Mouse (Mus musculus) frontal cortex, postnatal 36 days (tissue): ENCODE measurements around the gene Ccnl2.

Experiments
- DNase-seq, 2 experiments: peaks; one replicate each; pipeline ENCODE4 v3.0.0; 2022; ENCODE audit warnings: low spot score in 2 of 2

The Ccnl2 gene

GRCm38 (mm10) chr4:155790021-155790489, 22.2 kb upstream of the Ccnl2 start, which contains the start of gene Ankrd65:
Ankrd65 (plus strand) TSS chr4:155790439.
- DNase-seq = no peak

- no peak for DNase-seq
Measured at GRCm38 (mm10) chr4:155790650-155791161, 21.6 kb upstream of the Ccnl2 start.

GRCm38 (mm10) chr4:155791240-155791933, 20.9 kb upstream of the Ccnl2 start:
- no peak for DNase-seq

GRCm38 (mm10) chr4:155793730-155794129, 18.6 kb upstream of the Ccnl2 start:
- no peak for DNase-seq

- DNase-seq = no peak
Measured at GRCm38 (mm10) chr4:155802075-155802474, 10.2 kb upstream of the Ccnl2 start.

- DNase-seq = no peak
Measured at GRCm38 (mm10) chr4:155802741-155803339, 9.4 kb upstream of the Ccnl2 start, which contains the start of gene Mrpl20. Mrpl20 (plus strand) TSS chr4:155802878.

GRCm38 (mm10) chr4:155803340-155804041, 8.8 kb upstream of the Ccnl2 start:
- DNase-seq = peak; percentile 95

- no peak for DNase-seq
Measured at GRCm38 (mm10) chr4:155807841-155808240, 4.4 kb upstream of the Ccnl2 start.

GRCm38 (mm10) chr4:155812665-155813181, 434 bp downstream of the Ccnl2 start:
- no peak for DNase-seq

GRCm38 (mm10) chr4:155817533-155817932, 5.2 kb downstream of the Ccnl2 start:
- DNase-seq = no peak

- no peak for DNase-seq
Measured at GRCm38 (mm10) chr4:155821025-155821424, 8.7 kb downstream of the Ccnl2 start.

GRCm38 (mm10) chr4:155823443-155823842, 11.2 kb downstream of the Ccnl2 start:
- DNase-seq = no peak

- DNase-seq = no peak
Measured at GRCm38 (mm10) chr4:155829866-155830265, 17.6 kb downstream of the Ccnl2 start.

- no peak for DNase-seq
Measured at GRCm38 (mm10) chr4:155830596-155830995, 18.3 kb downstream of the Ccnl2 start.

- DNase-seq = peak; percentile 93 to 95
Measured at GRCm38 (mm10) chr4:155831205-155831766, 19.0 kb downstream of the Ccnl2 start, which contains the start of gene Aurkaip1. Aurkaip1 (plus strand) TSS chr4:155831272.

GRCm38 (mm10) chr4:155831831-155832230, 19.5 kb downstream of the Ccnl2 start:
- peak in 1 of 2 experiments; percentile 10 for DNase-seq

GRCm38 (mm10) chr4:155832321-155832720, 20.0 kb downstream of the Ccnl2 start:
- DNase-seq = no peak

- DNase-seq = no peak
Measured at GRCm38 (mm10) chr4:155833234-155833633, 20.9 kb downstream of the Ccnl2 start.

GRCm38 (mm10) chr4:155833836-155834235, 21.5 kb downstream of the Ccnl2 start:
- DNase-seq = peak; percentile 73 to 81

GRCm38 (mm10) chr4:155837404-155838010, 25.2 kb downstream of the Ccnl2 start:
- no peak for DNase-seq
